Mouse (Mus musculus) gastrocnemius, adult 18-20 months (tissue): ENCODE measurements around the gene Kcnf1. TPM values are rescaled to one million over a fixed set of nuclear protein-coding genes. Genes with fewer than 3 reads are reported as not detected.
"Not testable (repeated sequence)": the region's sequence is repeated elsewhere in the genome, so short reads cannot be mapped to it uniquely, and the experiment has no call there.

Source experiments
- DNase-seq: peaks from one replicate; pipeline ENCODE4 v3.0.0; 2021; ENCODE audit warnings: low spot score
- total RNA-seq, 2 experiments: library from RNA; stranded (reverse); gene quantifications; 2 replicates each; pipeline ENCODE4 v1.2.3; 2021

Kcnf1 gene
- total RNA-seq, 2 experiments from 2014 or later = 1.6 to 3.9 TPM

- DNase-seq = no peak
Measured at GRCm38 (mm10) chr12:17163996-17164395, 12.7 kb downstream of the Kcnf1 start.

GRCm38 (mm10) chr12:17159549-17159948, 17.1 kb downstream of the Kcnf1 start:
- DNase-seq = no peak

DNA sequence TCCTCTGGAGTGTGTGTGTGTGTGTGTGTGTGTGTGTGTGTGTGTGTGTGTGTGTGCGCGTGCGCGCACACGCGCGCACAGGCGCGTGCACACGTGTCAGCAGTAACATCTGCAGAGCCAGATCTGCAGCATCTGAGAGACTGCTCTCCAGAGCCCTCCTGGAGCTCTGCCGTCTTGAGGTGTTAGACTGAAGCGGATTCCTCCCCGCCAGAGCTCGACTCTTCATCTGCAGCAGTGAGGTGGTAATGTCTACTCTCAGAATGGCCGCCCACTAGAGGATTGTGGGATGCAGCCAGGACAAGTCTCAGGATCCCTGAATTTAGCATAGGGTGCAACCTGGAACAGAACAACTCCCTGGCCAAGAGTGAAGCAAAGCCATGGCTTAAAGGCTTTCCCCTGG, 19.1 kb downstream of the Kcnf1 start:
- no peak for DNase-seq

DNA sequence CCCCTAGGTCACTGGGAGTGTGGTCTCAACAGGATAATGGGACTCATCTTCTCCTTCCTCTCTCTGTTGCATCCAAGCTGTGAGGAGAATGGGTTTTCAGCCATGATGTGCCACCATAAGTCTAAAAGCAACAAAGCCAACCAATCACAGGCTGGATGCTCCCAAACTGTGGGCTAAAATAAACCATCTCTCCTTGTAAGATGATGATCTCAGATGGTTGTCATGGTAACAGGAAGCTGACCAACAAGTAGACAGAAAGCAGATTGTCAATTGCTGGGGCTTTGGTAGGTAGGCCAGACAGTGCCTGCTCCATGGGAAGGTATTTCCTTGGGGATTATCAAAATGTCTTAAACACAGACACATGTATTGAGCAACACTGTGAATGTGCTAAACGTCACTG, 20.9 kb downstream of the Kcnf1 start:
- no peak for DNase-seq

- DNase-seq = no peak
Measured at GRCm38 (mm10) chr12:17152840-17153239, 23.8 kb downstream of the Kcnf1 start.

GRCm38 (mm10) chr12:17148920-17149319, 27.8 kb downstream of the Kcnf1 start:
- DNase-seq = no peak

DNA sequence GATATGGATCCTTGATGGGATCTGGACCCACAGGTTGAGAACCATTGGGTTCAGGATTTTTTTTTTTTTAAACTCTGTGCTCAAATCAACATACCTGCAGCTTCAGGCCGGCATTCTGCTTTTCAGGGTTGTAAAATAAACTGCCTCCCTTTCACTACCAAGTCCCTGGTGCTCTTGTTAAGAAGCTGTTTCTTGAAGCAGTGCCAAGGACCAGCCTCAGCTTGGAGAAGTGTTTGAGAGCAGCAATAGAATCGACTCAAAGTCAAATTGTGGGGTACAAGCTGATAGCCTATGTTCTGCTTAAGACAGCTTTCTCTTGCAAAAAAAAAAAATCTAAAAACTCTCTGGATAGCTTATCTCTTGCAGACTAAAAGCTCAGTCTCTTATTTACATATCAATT, 34.9 kb downstream of the Kcnf1 start:
- DNase-seq = no peak

- DNase-seq = no peak
Measured at GRCm38 (mm10) chr12:17140436-17140835, 36.3 kb downstream of the Kcnf1 start.

DNA sequence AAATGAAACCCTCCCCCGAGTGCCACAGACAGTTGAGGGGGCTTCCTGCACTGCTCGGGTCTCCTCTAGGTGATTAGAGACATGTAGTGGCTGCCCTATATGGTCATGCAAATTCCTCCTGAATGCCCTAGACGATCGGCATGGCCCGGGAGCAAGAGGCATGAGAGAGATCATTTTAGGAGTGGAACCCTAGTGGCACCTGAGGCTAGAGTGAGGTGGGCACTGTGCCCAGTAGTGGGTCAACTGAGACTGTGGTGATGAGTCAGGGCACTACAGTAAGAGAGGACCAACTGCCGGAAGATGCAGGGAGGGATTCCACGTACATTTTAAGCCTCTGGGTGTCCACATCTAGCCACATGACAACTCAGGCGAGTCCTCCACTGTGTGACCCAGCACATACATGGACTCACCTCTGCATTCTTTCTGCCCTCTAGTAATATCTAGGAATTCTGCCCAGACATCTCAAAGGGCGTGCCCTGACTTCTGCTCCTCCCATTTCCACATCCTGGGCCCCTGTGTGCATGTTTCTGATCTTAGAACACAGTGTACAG, 42.1 kb downstream of the Kcnf1 start:
- no peak for DNase-seq

DNA sequence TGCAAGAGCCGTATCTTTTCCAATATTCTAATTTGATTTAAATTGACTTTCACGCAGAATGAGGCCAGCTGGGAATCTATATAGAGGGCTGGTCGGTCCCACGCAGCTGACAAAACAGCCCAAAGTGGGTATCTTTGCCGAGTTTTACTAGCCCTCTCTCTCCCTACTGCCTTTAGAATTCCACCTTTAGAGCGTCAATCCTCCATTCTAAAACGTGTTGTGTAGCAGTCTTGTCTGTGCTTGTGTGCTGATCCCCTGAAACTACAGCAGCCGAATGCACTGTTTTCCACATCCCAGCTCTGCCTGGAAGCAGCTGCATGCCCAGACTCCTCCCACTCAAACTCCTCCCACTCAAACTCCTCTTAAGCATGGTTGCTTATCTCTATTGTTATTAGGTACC, 44.4 kb downstream of the Kcnf1 start:
- DNase-seq = no peak

GRCm38 (mm10) chr12:17131563-17131962, 45.1 kb downstream of the Kcnf1 start:
- no peak for DNase-seq

DNA sequence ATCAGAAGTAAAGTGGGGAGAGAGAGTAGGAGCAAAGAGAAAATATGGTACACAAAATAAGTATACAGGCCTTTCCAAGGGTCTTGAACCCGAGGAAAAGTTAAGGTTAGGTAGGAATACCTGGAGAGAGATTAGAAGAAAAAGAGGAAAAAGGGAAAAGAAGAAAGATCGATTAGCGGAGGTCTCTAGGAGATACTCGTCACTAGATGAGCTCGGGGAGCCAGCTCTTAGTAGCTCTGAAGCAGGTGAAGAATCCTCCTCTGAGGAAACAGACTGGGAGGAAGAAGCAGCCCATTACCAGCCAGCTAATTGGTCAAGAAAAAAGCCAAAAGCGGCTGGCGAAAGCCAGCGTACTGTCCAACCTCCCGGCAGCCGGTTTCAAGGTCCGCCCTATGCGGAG, 53.8 kb downstream of the Kcnf1 start:
- DNase-seq = not testable (repeated sequence)

Other genes with a start within 250 kb of the Kcnf1 start
- 1 to 10 TPM; 1.2 to 1.9 TPM for gene Pqlc3, start 176.5 kb downstream of the Kcnf1 start, total RNA-seq
- not detected for gene 2410004P03Rik, start 165.2 kb downstream of the Kcnf1 start, total RNA-seq
- gene Pdia6, start 89.7 kb upstream of the Kcnf1 start, total RNA-seq = 10 to 100 TPM; 33.3 to 42.8 TPM
- gene Atp6v1c2, start 152.5 kb upstream of the Kcnf1 start, total RNA-seq = not detected
- gene Nol10, start 171.6 kb upstream of the Kcnf1 start, total RNA-seq = 1 to 10 TPM; 8.0 to 9.8 TPM